Mouse (Mus musculus): ENCODE measurements at regions not wholly inside any gene's neighbourhood (a gene's known extent, or its start where the extent isn't known, plus 50 kb on each side); places are given as distances from the start of the nearest gene placed in this dataset.

GRCm38 (mm10) chr7:129134661-129135215, 122.1 kb upstream of the Plpp4 start:
- no peak for TF ChIP-seq CTCF (IDR thresholded peaks at IDR 0.05)
- TF ChIP-seq EP300 (IDR thresholded peaks at IDR 0.05), result no peak

Data from lung, postnatal 0 days (tissue).